In the genomic region with DNA sequence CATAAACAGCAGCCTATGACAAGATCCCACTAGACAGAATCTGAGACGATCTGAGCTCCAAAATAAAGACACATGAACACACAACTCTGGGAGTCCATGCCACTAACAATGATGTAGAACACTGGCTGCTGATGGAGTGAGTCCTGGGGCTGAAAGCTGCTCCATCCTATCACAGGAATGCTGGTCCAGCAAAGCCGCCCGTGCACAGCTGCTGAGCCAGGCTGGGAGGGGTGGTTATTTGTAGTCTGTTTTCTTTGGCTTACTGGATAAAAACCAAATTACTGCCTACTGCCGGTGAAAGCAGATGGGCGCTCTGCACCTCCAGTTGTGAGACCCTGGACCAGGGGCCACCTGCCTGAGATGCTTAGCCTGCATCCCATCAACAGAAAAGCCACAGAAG, we compare ENCODE assay signal across 16 mouse cellular contexts.
"Had no signal": no experiment of that assay in that cellular context is flagged by ENCODE, and none has a peak within 500 bp of the region (broad histone marks: within the 10 kb centered on the region; RNA-seq: fewer than 3 reads in every experiment).

No protein-coding gene starts in this region.

- DNase-seq: lung, embryonic 14.5 days; lung, postnatal 10 days; lung, postnatal 4 days; midbrain, embryonic 14.5 days; retina, postnatal 1 day; right cerebral cortex, adult 18-20 months; right cerebral cortex, postnatal 25 days; right cerebral cortex, postnatal 4 days; spleen, adult 18-20 months; thymus, adult 18-20 months had no signal

- H3K4me2 ChIP-seq: lung, embryonic 14.5 days; midbrain, embryonic 12.5 days; neural tube, embryonic 13.5 days; neural tube, embryonic 15.5 days had no signal

- H3K27me3 ChIP-seq: midbrain, embryonic 12.5 days; neural tube, embryonic 13.5 days; neural tube, embryonic 15.5 days had no signal

- H3K4me1 ChIP-seq: midbrain, embryonic 10.5 days; midbrain, embryonic 12.5 days; neural tube, embryonic 13.5 days; neural tube, embryonic 15.5 days had no signal

- ATAC-seq: midbrain, embryonic 16.5 days had no signal

- H3K4me3 ChIP-seq: midbrain, embryonic 10.5 days; midbrain, embryonic 12.5 days; myocyte; neural tube, embryonic 13.5 days; neural tube, embryonic 15.5 days had no signal

- H3K27ac ChIP-seq: midbrain, embryonic 10.5 days; midbrain, embryonic 12.5 days; neural tube, embryonic 13.5 days; neural tube, embryonic 15.5 days had no signal

- H3K9me3 ChIP-seq: midbrain, embryonic 10.5 days; midbrain, embryonic 12.5 days; neural tube, embryonic 13.5 days; neural tube, embryonic 15.5 days had no signal

- H3K9ac ChIP-seq: lung, embryonic 14.5 days; midbrain, embryonic 12.5 days; neural tube, embryonic 13.5 days; neural tube, embryonic 15.5 days had no signal
